Mouse (Mus musculus) granulocyte monocyte progenitor cell, adult 5-6 weeks (primary cell): Measurements from ENCODE around the gene Zfp422. TPM values are rescaled to one million over a fixed set of nuclear protein-coding genes. Genes with fewer than 3 reads are reported as not detected.
"Not testable (repeated sequence)": the region's sequence is repeated elsewhere in the genome, so short reads cannot be mapped to it uniquely, and the experiment has no call there.

ENCODE experiments used
- ATAC-seq: replicated peaks from 2 replicates; pipeline ENCODE4 v1.8.0; 2016; ENCODE audit warnings: mild to moderate bottlenecking, moderate TSS enrichment, inconsistent platforms; ENCODE audit not compliant: poor library complexity, severe bottlenecking
- total RNA-seq, 2 experiments: library from RNA; stranded (forward) in 1 of 2; stranded (reverse) in 1 of 2; fragments of 200-712, 200-1000 nt in 1 of 2; fragments of >200 nt in 1 of 2; fragmentation: Nextera tagmentation in 1 of 2; gene quantifications; 2 replicates each; pipeline ENCODE4 v1.2.3; 2014 to 2017

Zfp422 gene
- total RNA-seq, 2 experiments from 2014 or later: 68.6 to 110 TPM

GRCm38 (mm10) chr6:116615719-116616118 lies 13.1 kb downstream of the Zfp422 start:
- ATAC-seq: no peak

- ATAC-seq: 0 out of 2 replicates have a peak, but pooled peaks have one; percentile 48
Measured at GRCm38 (mm10) chr6:116607230-116607629, 21.6 kb downstream of the Zfp422 start.

GRCm38 (mm10) chr6:116600969-116601368 lies 27.8 kb downstream of the Zfp422 start:
- ATAC-seq: not testable (repeated sequence)

DNA sequence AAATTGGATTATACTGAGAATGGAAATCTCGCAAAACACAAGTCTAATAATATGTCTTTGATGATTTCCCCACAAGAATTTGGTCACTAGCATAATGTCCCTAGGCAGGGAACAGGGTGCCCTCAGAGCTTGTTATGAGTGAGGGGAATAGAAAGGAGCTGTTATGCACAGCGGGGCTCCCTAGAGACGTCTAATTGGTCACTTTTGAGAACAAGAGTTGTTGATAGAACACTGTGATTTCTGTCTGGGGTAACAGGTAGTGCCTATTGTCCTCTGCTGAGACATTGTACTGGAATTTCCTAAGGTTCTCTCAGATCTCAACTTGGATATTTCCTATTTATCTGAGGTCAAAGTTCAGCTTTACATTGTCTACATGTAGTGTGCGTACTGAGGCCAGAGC lies 44.7 kb downstream of the Zfp422 start, which contains the start of gene Olfr215:
Gene Olfr215, minus strand, starts transcription at position 101 of the 400 bp plus-strand sequence.
- no peak for ATAC-seq

Other genes with a start within 250 kb of the Zfp422 start
- gene Alox5, start 167.8 kb downstream of the Zfp422 start, total RNA-seq (2014; fragmentation: Nextera tagmentation): 6.6 and 13.3 TPM in 2 replicates
- 6.2 and 15.6 TPM in 2 replicates for gene Alox5, start 167.8 kb downstream of the Zfp422 start, total RNA-seq (2017)
- not detected in 2 replicates for gene Olfr211, start 139.9 kb downstream of the Zfp422 start, total RNA-seq (2014; fragmentation: Nextera tagmentation)
- gene Olfr211, start 139.9 kb downstream of the Zfp422 start, total RNA-seq (2017): not detected in 2 replicates
- gene Olfr212, start 122.5 kb downstream of the Zfp422 start, total RNA-seq (2014; fragmentation: Nextera tagmentation): not detected in 2 replicates
- not detected in 2 replicates for gene Olfr212, start 122.5 kb downstream of the Zfp422 start, total RNA-seq (2017)
- not detected in 2 replicates for gene Olfr213, start 90.5 kb downstream of the Zfp422 start, total RNA-seq (2014; fragmentation: Nextera tagmentation)
- gene Olfr213, start 90.5 kb downstream of the Zfp422 start, total RNA-seq (2017): not detected in 2 replicates
- gene Gm5580, start 77.9 kb downstream of the Zfp422 start, total RNA-seq (2014; fragmentation: Nextera tagmentation): 0.34 TPM in 1 of 2 replicates, not detected in the other
- 0.36 and 0.39 TPM in 2 replicates for gene Gm5580, start 77.9 kb downstream of the Zfp422 start, total RNA-seq (2017)
- not detected in 2 replicates for gene Olfr214, start 74.8 kb downstream of the Zfp422 start, total RNA-seq (2014; fragmentation: Nextera tagmentation)
- gene Olfr214, start 74.8 kb downstream of the Zfp422 start, total RNA-seq (2017): not detected in 2 replicates
- gene Olfr215, start 44.8 kb downstream of the Zfp422 start, total RNA-seq (2014; fragmentation: Nextera tagmentation): not detected in 2 replicates
- not detected in 2 replicates for gene Olfr215, start 44.8 kb downstream of the Zfp422 start, total RNA-seq (2017)
- gene Depp1, start 21.6 kb upstream of the Zfp422 start, total RNA-seq (2014; fragmentation: Nextera tagmentation): not detected in 2 replicates
- gene Depp1, start 21.6 kb upstream of the Zfp422 start, total RNA-seq (2017): not detected in 2 replicates
- 78.9 and 79.9 TPM in 2 replicates for gene Rassf4, start 45.0 kb upstream of the Zfp422 start, total RNA-seq (2014; fragmentation: Nextera tagmentation)
- gene Rassf4, start 45.0 kb upstream of the Zfp422 start, total RNA-seq (2017): 41.0 and 46.8 TPM in 2 replicates
- 0.11 and 0.24 TPM in 2 replicates for gene Tmem72, start 87.9 kb upstream of the Zfp422 start, total RNA-seq (2014; fragmentation: Nextera tagmentation)
- gene Tmem72, start 87.9 kb upstream of the Zfp422 start, total RNA-seq (2017): under 0.01 and 0.04 TPM in 2 replicates